Mouse (Mus musculus): ENCODE results near the gene Camk1d. TPM values are rescaled to one million over a fixed set of nuclear protein-coding genes. Genes with fewer than 3 reads are reported as not detected.
A peak's percentile ranks its signal among the peaks of the same experiment; 100 is the strongest.

Gene Camk1d
- total and polyA plus RNA-seq, 3 experiments, result 2.6 to 10.8 (median 6.8) TPM

DNA sequence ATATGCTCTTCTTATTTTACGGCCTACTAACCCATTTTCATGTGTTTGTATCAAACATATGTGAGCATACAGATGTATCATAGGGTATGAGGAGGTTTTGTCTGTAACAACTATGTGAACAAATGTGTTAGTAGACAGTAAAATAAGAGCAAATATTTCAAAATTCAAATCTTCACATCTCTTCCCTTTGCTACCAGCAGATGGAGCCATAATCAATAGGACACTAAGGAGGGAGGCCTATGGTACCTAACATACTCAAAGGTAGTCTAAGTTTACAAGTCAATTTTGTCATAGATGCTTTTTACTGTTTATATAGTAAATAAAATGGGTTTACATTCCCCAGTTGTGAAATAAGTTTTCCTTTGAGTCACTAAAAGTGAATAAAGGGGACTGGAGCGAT, 262.7 kb downstream of the Camk1d start:
- Histone ChIP-seq H3K9me3 (replicated peaks) (no peaks in the 10 kb centered on the region), H3K4me3 (ENCODE audit: low read depth, low read length) (no peak overlapping the region), H3K27me3 (ENCODE audit: insufficient read depth, low read length) (0 out of 2 replicates have a peak, but pooled peaks cover 3% of the 10 kb centered on the region), H3K36me3 (replicated peaks) (no peaks in the 10 kb centered on the region), H3K4me1 (ENCODE audit: insufficient read depth, low read depth, low read length) (no peaks in the 10 kb centered on the region)
- ATAC-seq (ENCODE audit: extremely low read depth, insufficient number of reproducible peaks, low FRiP score, poor library complexity, severe bottlenecking) (no peak; the same call in 1 of the 2 replicates), DNase-seq (ENCODE audit: low spot score) (peak; percentile 21)
- TF ChIP-seq TAL1 (conservative IDR thresholded peaks at IDR 0.05; ENCODE audit: low read depth, low read length), result no peak
- TF ChIP-seq CTCF (IDR thresholded peaks at IDR 0.05; ENCODE audit: low read depth, low read length), result no peak
- TF ChIP-seq POLR2AphosphoS5 (IDR thresholded peaks at IDR 0.05; ENCODE audit: insufficient replicate concordance, low read depth, low read length), result no peak
- TF ChIP-seq GATA1 (IDR thresholded peaks at IDR 0.05; ENCODE audit: borderline replicate concordance, low read length), result no peak
- TF ChIP-seq GATA2 (IDR thresholded peaks at IDR 0.05; ENCODE audit: borderline replicate concordance, low read depth, low read length), result no peak

DNA sequence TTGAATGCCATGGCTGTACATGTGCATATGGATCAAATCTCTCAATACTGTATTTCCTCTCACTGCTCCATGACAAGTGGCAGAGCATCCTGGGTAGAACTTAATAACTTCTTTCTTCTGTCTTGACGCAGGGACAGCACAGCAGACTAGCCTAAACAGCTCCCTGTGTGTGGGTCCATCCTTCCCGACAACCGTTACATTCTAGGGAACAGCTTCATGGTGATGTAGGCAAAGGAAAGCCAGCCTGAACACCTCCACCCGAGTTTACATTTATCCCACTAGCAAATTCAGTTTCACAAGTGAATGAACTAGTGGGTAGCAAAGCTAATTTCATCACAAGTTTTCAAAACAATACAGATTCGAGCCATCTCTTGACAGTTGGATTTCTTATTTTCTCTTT, 269.0 kb downstream of the Camk1d start:
- Histone ChIP-seq H3K4me3 (ENCODE audit: low read depth, low read length) (no peak overlapping the region), H3K4me1 (ENCODE audit: insufficient read depth, low read depth, low read length) (no peaks in the 10 kb centered on the region), H3K36me3 (replicated peaks) (no peaks in the 10 kb centered on the region), H3K27me3 (ENCODE audit: insufficient read depth, low read length) (no peaks in the 10 kb centered on the region), H3K9me3 (replicated peaks) (no peaks in the 10 kb centered on the region)
- TF ChIP-seq GATA2 (IDR thresholded peaks at IDR 0.05; ENCODE audit: borderline replicate concordance, low read depth, low read length), result no peak
- no peak for TF ChIP-seq GATA1 (IDR thresholded peaks at IDR 0.05; ENCODE audit: borderline replicate concordance, low read length)
- DNase-seq (ENCODE audit: low spot score) (no peak), ATAC-seq (ENCODE audit: extremely low read depth, insufficient number of reproducible peaks, low FRiP score, poor library complexity, severe bottlenecking) (no peak)

DNA sequence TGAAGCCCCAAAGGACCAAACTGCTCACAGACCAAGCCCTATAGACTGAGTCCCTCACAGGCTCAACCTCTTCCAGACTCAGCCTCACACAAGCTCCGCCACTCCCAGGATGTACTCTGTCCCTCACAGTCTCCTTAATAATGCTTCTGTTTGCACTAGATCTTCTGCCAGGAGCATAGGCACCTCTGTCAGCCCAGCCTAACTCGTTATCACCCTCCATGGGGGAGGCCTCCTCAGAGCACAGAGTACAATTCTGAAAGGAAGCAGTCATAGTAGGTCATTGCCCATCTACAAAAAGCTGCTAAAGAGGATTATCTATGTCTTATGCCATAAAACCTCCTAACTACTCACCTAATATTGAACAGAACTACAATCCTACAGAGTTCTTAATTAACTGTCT, 276.6 kb downstream of the Camk1d start:
- no peak overlapping the region for H3K4me3 ChIP-seq (ENCODE audit: low read depth, low read length)

DNA sequence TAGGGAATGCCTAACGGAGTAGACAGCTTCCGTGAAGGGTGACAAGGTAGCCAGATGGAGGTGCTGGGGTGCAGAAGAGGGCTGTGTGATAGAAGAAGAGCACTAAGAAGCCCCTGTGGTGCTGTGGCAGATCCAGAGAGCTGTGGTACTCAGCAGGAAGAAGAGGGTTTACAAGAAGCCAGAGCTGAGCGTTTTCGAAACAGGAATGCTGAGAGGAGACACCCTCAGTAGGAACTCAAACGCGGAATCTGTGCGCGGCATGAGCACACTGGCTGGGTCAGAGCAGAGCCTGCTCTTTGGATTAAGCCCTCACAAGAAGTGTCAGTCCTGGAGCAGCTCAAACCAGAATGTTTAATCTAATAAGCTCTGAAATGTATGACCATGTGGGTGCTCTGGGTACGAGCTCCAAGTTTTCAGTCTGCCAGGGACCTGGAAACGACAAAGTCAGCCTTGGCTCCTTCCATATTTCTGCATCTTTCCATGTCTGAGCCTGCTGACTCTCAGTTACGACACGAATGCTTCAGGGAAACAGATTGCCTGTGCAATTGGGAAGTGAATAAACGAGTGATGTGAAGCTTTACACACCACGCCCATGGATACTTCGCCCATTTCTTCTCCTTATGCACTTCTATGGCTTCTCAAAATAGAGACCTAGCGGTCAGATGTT, 278.6 kb downstream of the Camk1d start:
- Histone ChIP-seq H3K4me3 (ENCODE audit: low read depth, low read length) (no peak overlapping the region), H3K27me3 (ENCODE audit: insufficient read depth, low read length) (no peaks in the 10 kb centered on the region; the same call in none of the 2 replicates), H3K4me1 (ENCODE audit: insufficient read depth, low read depth, low read length) (no peaks in the 10 kb centered on the region), H3K36me3 (replicated peaks) (no peaks in the 10 kb centered on the region), H3K9me3 (replicated peaks) (no peaks in the 10 kb centered on the region)
- TF ChIP-seq GATA2 (IDR thresholded peaks at IDR 0.05; ENCODE audit: borderline replicate concordance, low read depth, low read length) (no peak), CTCF (IDR thresholded peaks at IDR 0.05; ENCODE audit: low read depth, low read length) (no peak), POLR2AphosphoS5 (IDR thresholded peaks at IDR 0.05; ENCODE audit: insufficient replicate concordance, low read depth, low read length) (no peak), TAL1 (conservative IDR thresholded peaks at IDR 0.05; ENCODE audit: low read depth, low read length) (no peak), GATA1 (IDR thresholded peaks at IDR 0.05; ENCODE audit: borderline replicate concordance, low read length) (no peak)
- ATAC-seq (ENCODE audit: extremely low read depth, insufficient number of reproducible peaks, low FRiP score, poor library complexity, severe bottlenecking) (no peak), DNase-seq (ENCODE audit: low spot score) (no peak)

More for the DNA sequence above, 276.6 kb downstream of the Camk1d start:
- no peaks in the 10 kb centered on the region for H3K9me3 ChIP-seq (replicated peaks)
- H3K27me3 ChIP-seq (ENCODE audit: insufficient read depth, low read length), result no peaks in the 10 kb centered on the region; the same call in none of the 2 replicates
- H3K36me3 ChIP-seq (replicated peaks), result no peaks in the 10 kb centered on the region
- DNase-seq (ENCODE audit: low spot score) (no peak), ATAC-seq (ENCODE audit: extremely low read depth, insufficient number of reproducible peaks, low FRiP score, poor library complexity, severe bottlenecking) (no peak)
- TF ChIP-seq POLR2AphosphoS5 (IDR thresholded peaks at IDR 0.05; ENCODE audit: insufficient replicate concordance, low read depth, low read length) (no peak), CTCF (IDR thresholded peaks at IDR 0.05; ENCODE audit: low read depth, low read length) (no peak), GATA1 (IDR thresholded peaks at IDR 0.05; ENCODE audit: borderline replicate concordance, low read length) (no peak), GATA2 (IDR thresholded peaks at IDR 0.05; ENCODE audit: borderline replicate concordance, low read depth, low read length) (no peak), TAL1 (conservative IDR thresholded peaks at IDR 0.05; ENCODE audit: low read depth, low read length) (no peak)
- no peaks in the 10 kb centered on the region for H3K4me1 ChIP-seq (ENCODE audit: insufficient read depth, low read depth, low read length)

DNA sequence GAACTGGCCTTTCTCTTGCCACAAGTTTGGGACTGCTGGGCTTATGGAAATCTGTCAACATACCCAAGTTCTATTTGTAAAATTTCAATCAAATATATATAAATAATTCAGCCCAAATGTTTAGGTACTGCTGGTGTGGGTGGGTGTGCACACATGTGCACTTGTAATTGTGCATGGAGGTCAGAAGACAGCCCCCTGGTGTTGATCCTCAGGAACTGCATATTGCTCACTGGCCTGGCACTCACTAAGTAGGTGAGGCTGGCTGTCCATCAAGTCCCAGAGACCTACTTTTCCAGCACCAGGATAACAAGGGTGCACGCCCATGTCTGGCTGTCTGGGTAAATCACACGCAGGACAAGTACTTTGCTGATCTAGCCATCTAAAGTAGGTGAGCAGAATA, 283.0 kb downstream of the Camk1d start:
- H3K4me3 ChIP-seq (ENCODE audit: low read depth, low read length), result no peak overlapping the region
- no peaks in the 10 kb centered on the region for H3K4me1 ChIP-seq (ENCODE audit: insufficient read depth, low read depth, low read length)
- H3K9me3 ChIP-seq (replicated peaks), result no peaks in the 10 kb centered on the region
- no peak for TF ChIP-seq TAL1 (conservative IDR thresholded peaks at IDR 0.05; ENCODE audit: low read depth, low read length)
- TF ChIP-seq CTCF (IDR thresholded peaks at IDR 0.05; ENCODE audit: low read depth, low read length), result peak; percentile 76
- TF ChIP-seq GATA2 (IDR thresholded peaks at IDR 0.05; ENCODE audit: borderline replicate concordance, low read depth, low read length), result no peak
- H3K36me3 ChIP-seq (replicated peaks), result no peaks in the 10 kb centered on the region
- ATAC-seq (ENCODE audit: extremely low read depth, insufficient number of reproducible peaks, low FRiP score, poor library complexity, severe bottlenecking), result no peak
- H3K27me3 ChIP-seq (ENCODE audit: insufficient read depth, low read length), result no peaks in the 10 kb centered on the region; the same call in 1 of the 2 replicates
- peak; percentile 8 for DNase-seq (ENCODE audit: low spot score)

DNA sequence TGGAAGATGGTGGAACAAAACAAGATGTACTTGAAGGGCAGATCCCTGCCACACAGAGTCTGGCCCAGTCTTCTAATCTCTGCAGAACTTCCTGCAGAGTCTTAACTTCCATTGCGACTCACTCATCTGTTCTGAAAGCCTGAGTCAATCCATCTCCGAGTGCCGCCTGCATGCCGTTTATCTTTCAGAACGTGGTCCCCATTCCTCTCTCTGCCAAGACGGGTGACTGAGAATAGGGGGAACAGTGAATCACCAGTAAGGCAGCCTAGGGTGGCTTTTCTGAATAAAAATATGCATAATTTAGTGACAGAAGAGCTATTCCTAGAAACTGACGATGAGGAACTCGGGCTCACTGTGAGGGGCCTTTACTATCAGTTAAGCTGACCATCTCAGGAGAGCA, 284.4 kb downstream of the Camk1d start:
- no peak for TF ChIP-seq TAL1 (conservative IDR thresholded peaks at IDR 0.05; ENCODE audit: low read depth, low read length)
- TF ChIP-seq GATA2 (IDR thresholded peaks at IDR 0.05; ENCODE audit: borderline replicate concordance, low read depth, low read length), result no peak
- no peak for TF ChIP-seq POLR2AphosphoS5 (IDR thresholded peaks at IDR 0.05; ENCODE audit: insufficient replicate concordance, low read depth, low read length)
- no peak for TF ChIP-seq CTCF (IDR thresholded peaks at IDR 0.05; ENCODE audit: low read depth, low read length)
- TF ChIP-seq GATA1 (IDR thresholded peaks at IDR 0.05; ENCODE audit: borderline replicate concordance, low read length), result no peak
- no peak for ATAC-seq (ENCODE audit: extremely low read depth, insufficient number of reproducible peaks, low FRiP score, poor library complexity, severe bottlenecking)
- DNase-seq (ENCODE audit: low spot score), result no peak
- no peaks in the 10 kb centered on the region for H3K4me1 ChIP-seq (ENCODE audit: insufficient read depth, low read depth, low read length)
- no peaks in the 10 kb centered on the region for H3K9me3 ChIP-seq (replicated peaks)
- H3K27me3 ChIP-seq (ENCODE audit: insufficient read depth, low read length), result no peaks in the 10 kb centered on the region
- H3K36me3 ChIP-seq (replicated peaks), result no peaks in the 10 kb centered on the region
- no peak overlapping the region for H3K4me3 ChIP-seq (ENCODE audit: low read depth, low read length)
